Mouse (Mus musculus): ENCODE data around the gene Fcrl5. TPM values are rescaled to one million over a fixed set of nuclear protein-coding genes. Genes with fewer than 3 reads are reported as not detected.

Gene Fcrl5
- polyA plus RNA-seq (2014; fragmentation: Nextera tagmentation; extraction: Ambion mirVana): not detected in 2 replicates

DNA sequence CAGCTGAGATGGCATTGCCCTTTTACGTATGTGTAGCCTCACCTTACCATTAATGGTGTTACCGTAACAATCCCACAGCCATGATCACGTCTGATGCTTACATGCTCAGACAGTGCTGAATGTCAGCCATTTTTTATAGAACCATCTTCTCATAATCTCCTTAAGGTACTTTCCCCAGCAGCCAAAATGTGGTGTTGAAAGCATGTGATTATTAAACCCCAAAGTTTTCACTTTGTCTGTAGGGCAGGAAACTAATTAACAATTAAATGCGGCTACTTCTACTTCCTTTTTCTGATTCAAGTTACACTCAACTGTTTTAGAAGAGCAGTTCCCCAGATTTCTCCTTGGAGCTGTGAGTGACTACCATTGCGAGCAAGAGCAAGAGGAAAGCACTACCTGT, at the start of gene Fcrl5:
TSS of gene Fcrl5 (plus strand) at position 295 of the 400 bp plus-strand sequence.
- WGBS: 80% methylated on average over 5 of the region's 5 CpGs
- DNase-seq (ENCODE audit: low spot score): no peak
- Histone ChIP-seq H3K4me1 (replicated peaks; ENCODE audit: control insufficient read depth, insufficient read depth, low read length) (no peaks in the 10 kb centered on the region), H3K27ac (ENCODE audit: low read depth, low read length) (no peak within 1 kb of the TSS), H3K9ac (ENCODE audit: low read depth, low read length) (no peak within 1 kb of the TSS), H3K36me3 (ENCODE audit: control insufficient read depth, insufficient read depth, low read length) (no peaks in the 10 kb centered on the region), H3K4me3 (ENCODE audit: low read depth, low read length) (no peak within 1 kb of the TSS), H3K4me2 (no peak within 1 kb of the TSS), H3K9me3 (ENCODE audit: control insufficient read depth, low read length) (no peaks in the 10 kb centered on the region), H3K27me3 (replicated peaks; ENCODE audit: control insufficient read depth, insufficient read depth, low read length) (no peaks in the 10 kb centered on the region)
- ATAC-seq (replicated peaks; ENCODE audit: low FRiP score): no peak

DNA sequence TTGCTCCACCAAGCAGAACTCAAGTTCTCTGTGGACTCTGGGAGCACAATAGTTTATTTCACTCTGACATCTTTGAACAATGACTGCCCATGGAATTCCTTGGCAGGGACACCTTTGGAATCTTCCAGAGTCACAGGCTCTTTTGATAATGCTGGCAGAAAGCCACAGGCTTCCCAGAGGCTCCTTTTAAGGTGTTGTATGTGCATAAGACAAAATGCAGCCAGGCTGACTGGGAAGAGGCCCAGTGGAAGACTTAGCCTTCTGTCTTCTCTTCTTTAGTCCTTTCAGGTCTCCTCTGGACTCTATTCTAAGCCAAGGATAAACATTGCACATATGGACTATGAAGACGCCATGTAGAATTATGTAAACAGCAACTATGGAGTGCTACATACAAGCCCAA, 44.6 kb upstream of the Fcrl5 start:
- WGBS: 76% methylated on average over 1 of the region's 1 CpGs
- no peak for DNase-seq (ENCODE audit: low spot score)
- no peaks in the 10 kb centered on the region for H3K9me3 ChIP-seq (ENCODE audit: control insufficient read depth, low read length)
- H3K27me3 ChIP-seq (replicated peaks; ENCODE audit: control insufficient read depth, insufficient read depth, low read length): no peaks in the 10 kb centered on the region
- H3K36me3 ChIP-seq (ENCODE audit: control insufficient read depth, insufficient read depth, low read length): no peaks in the 10 kb centered on the region
- H3K27ac ChIP-seq (ENCODE audit: low read depth, low read length): no peak overlapping the region
- no peak for ATAC-seq (replicated peaks; ENCODE audit: low FRiP score)
- no peak overlapping the region for H3K4me2 ChIP-seq
- no peaks in the 10 kb centered on the region for H3K4me1 ChIP-seq (replicated peaks; ENCODE audit: control insufficient read depth, insufficient read depth, low read length)
- no peak overlapping the region for H3K9ac ChIP-seq (ENCODE audit: low read depth, low read length)
- no peak overlapping the region for H3K4me3 ChIP-seq (ENCODE audit: low read depth, low read length)

DNA sequence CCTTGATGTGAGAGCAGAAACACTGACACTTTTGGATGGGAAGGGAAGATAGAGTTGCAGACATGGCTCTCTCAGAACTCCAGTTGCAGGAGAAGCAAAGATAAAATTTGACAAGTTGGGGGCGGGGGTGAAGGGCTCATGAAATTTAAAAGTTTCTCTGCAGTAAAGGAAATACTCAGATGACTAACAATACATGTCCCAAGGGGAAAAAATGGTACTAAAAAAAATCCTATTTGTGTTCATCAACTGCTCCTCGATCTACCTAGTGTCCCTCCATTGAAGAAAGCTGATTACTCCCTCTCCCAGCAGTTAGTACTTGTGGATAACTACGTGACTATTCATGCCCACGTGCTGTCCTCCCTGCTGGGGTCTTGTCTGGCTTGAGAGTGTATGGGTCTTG, 36.8 kb upstream of the Fcrl5 start:
- Histone ChIP-seq H3K4me1 (replicated peaks; ENCODE audit: control insufficient read depth, insufficient read depth, low read length) (no peaks in the 10 kb centered on the region), H3K4me3 (ENCODE audit: low read depth, low read length) (no peak overlapping the region), H3K27ac (ENCODE audit: low read depth, low read length) (no peak overlapping the region), H3K4me2 (no peak overlapping the region), H3K9me3 (ENCODE audit: control insufficient read depth, low read length) (no peaks in the 10 kb centered on the region), H3K9ac (ENCODE audit: low read depth, low read length) (no peak overlapping the region), H3K36me3 (ENCODE audit: control insufficient read depth, insufficient read depth, low read length) (no peaks in the 10 kb centered on the region), H3K27me3 (replicated peaks; ENCODE audit: control insufficient read depth, insufficient read depth, low read length) (no peaks in the 10 kb centered on the region)
- WGBS: 58% methylated on average over 4 of the region's 4 CpGs
- DNase-seq (ENCODE audit: low spot score): no peak
- no peak for ATAC-seq (replicated peaks; ENCODE audit: low FRiP score)

DNA sequence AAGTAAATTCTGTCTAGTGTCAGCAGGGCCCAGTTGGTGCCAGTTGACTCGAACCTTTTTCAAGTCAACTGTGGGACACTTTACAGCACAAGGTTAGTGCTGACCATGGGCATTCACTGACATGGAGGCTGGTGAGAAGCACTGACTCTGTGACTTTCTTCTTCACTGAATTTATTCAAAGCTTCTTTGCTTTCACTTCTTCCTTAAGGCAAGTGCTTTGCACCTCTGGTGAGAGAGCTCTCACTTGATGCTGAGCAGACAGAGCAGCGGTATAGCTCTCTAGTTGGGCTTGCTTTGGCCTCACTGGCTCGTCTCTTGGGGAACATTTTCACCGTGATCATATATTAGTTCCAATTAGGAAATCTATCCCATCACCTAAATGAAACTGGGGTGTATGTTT, 35.7 kb upstream of the Fcrl5 start:
- ATAC-seq (replicated peaks; ENCODE audit: low FRiP score): no peak
- H3K27ac ChIP-seq (ENCODE audit: low read depth, low read length): no peak overlapping the region
- no peaks in the 10 kb centered on the region for H3K9me3 ChIP-seq (ENCODE audit: control insufficient read depth, low read length)
- H3K4me1 ChIP-seq (replicated peaks; ENCODE audit: control insufficient read depth, insufficient read depth, low read length): no peaks in the 10 kb centered on the region
- no peaks in the 10 kb centered on the region for H3K27me3 ChIP-seq (replicated peaks; ENCODE audit: control insufficient read depth, insufficient read depth, low read length)
- H3K9ac ChIP-seq (ENCODE audit: low read depth, low read length): no peak overlapping the region
- no peak for DNase-seq (ENCODE audit: low spot score)
- WGBS: 73% methylated on average over 4 of the region's 4 CpGs
- H3K36me3 ChIP-seq (ENCODE audit: control insufficient read depth, insufficient read depth, low read length): no peaks in the 10 kb centered on the region
- no peak overlapping the region for H3K4me3 ChIP-seq (ENCODE audit: low read depth, low read length)
- H3K4me2 ChIP-seq: no peak overlapping the region

DNA sequence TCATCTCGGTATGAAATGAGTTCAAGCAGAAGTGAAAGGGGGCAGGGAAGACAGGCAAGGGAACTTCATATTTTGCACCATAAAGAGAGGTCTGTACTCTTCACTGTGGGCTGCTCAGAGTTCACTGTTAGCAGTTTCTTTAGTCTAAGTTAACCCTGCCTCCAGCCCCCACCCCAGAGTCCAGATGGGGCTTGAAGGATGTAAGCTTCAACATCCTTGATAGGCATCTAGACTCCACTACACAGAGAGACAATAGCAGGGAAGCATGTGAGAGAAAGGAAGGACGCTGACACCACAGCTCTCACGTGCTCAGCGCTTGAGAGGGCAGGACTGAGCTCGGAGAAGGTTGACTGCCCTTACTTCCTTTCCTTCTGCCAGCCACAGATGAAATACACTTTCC, 34.3 kb upstream of the Fcrl5 start:
- Histone ChIP-seq H3K27me3 (replicated peaks; ENCODE audit: control insufficient read depth, insufficient read depth, low read length) (no peaks in the 10 kb centered on the region), H3K4me3 (ENCODE audit: low read depth, low read length) (no peak overlapping the region), H3K9me3 (ENCODE audit: control insufficient read depth, low read length) (no peaks in the 10 kb centered on the region), H3K36me3 (ENCODE audit: control insufficient read depth, insufficient read depth, low read length) (no peaks in the 10 kb centered on the region), H3K4me2 (no peak overlapping the region), H3K9ac (ENCODE audit: low read depth, low read length) (no peak overlapping the region), H3K4me1 (replicated peaks; ENCODE audit: control insufficient read depth, insufficient read depth, low read length) (no peaks in the 10 kb centered on the region), H3K27ac (ENCODE audit: low read depth, low read length) (no peak overlapping the region)
- DNase-seq (ENCODE audit: low spot score) (no peak), ATAC-seq (replicated peaks; ENCODE audit: low FRiP score) (no peak)
- 49% methylated on average over 5 of the region's 5 CpGs for WGBS

DNA sequence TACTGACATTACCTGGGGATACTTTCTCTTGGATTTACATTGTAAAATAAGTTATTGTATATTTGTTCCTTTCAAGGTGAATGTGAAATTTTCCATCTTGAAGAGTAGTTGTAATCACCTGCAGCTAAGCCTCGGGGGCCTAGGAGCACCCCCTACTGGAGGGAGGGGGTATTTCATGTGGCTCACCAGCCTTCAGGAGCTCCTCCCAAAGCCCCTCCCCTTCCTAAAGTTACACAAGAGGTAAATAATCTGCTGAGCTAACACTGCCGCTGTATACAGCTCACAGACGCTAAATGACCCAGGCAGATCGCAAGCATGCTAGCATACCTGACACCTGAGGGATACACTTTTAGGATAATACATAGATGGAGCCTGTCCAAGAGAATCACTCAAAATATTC, 27.4 kb upstream of the Fcrl5 start:
- Histone ChIP-seq H3K4me3 (ENCODE audit: low read depth, low read length) (no peak overlapping the region), H3K4me1 (replicated peaks; ENCODE audit: control insufficient read depth, insufficient read depth, low read length) (no peaks in the 10 kb centered on the region), H3K9ac (ENCODE audit: low read depth, low read length) (no peak overlapping the region), H3K27me3 (replicated peaks; ENCODE audit: control insufficient read depth, insufficient read depth, low read length) (no peaks in the 10 kb centered on the region), H3K27ac (ENCODE audit: low read depth, low read length) (no peak overlapping the region), H3K36me3 (ENCODE audit: control insufficient read depth, insufficient read depth, low read length) (no peaks in the 10 kb centered on the region), H3K9me3 (ENCODE audit: control insufficient read depth, low read length) (no peaks in the 10 kb centered on the region), H3K4me2 (no peak overlapping the region)
- ATAC-seq (replicated peaks; ENCODE audit: low FRiP score) (0 out of 2 replicates have a peak, but pooled peaks have one; percentile 29), DNase-seq (ENCODE audit: low spot score) (peak; percentile 33)
- WGBS: 18% methylated on average over 4 of the region's 4 CpGs

DNA sequence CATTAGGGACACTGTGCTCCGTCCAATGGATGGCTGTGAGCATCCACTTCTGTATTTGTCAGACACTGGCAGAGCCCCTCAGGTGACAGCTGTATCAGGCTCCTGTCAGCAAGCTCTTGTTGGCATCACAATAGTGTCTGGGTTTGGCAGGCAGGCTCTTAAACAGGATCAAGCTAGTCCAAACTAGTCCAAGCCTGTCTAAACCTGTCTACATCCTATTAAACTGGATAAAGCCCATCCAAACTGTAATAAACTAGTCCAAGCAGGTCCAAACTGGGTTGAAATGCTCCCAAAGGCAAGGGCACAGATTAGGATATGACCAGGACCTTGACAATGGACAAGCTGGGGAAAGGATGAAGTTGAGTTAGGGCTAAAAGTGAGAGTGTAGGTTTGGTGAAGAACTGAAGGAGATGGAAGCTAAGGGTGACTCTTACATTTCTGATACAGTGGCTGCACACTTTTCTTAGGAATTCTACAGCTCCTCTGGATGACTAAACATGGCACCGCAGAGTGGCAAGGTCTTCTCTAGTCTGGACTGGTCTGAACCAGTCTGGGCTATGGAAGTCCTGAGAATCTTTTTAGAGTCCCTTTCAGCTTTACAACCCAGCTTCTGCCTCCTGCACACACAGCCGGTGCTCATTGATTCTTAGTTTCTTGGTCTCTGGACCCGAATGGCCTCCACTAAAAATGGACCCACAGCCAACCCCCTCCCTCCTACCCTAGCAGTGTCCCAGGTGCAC, 26.2 kb upstream of the Fcrl5 start:
- 84% methylated on average over 4 of the region's 4 CpGs for WGBS
- no peak for ATAC-seq (replicated peaks; ENCODE audit: low FRiP score)
- H3K36me3 ChIP-seq (ENCODE audit: control insufficient read depth, insufficient read depth, low read length): no peaks in the 10 kb centered on the region

DNA sequence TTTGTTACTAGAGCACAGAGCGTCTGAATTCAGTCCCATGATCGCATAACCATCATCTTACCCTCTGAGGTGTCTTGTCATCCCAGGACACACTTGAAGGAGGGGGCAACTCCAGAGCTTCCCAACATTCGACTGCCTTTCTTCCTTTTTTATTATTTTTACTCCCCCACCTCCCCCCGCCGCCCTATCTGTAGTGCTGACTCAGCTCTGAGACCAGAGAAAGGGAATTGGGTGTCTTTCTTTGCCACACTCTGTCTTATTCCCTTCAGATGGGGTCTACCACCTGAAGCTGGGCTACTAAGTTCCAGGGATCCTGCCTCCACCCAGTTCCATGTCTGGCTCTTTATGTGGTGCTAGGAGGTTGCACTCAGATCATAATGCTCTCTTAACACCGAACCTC, 25.0 kb upstream of the Fcrl5 start:
- no peak; the same call in 1 of the 2 replicates for ATAC-seq (replicated peaks; ENCODE audit: low FRiP score)
- WGBS: 69% methylated on average over 6 of the region's 6 CpGs
- H3K36me3 ChIP-seq (ENCODE audit: control insufficient read depth, insufficient read depth, low read length): no peaks in the 10 kb centered on the region
- H3K9ac ChIP-seq (ENCODE audit: low read depth, low read length): no peak overlapping the region
- no peaks in the 10 kb centered on the region for H3K4me1 ChIP-seq (replicated peaks; ENCODE audit: control insufficient read depth, insufficient read depth, low read length)
- H3K4me2 ChIP-seq: no peak overlapping the region
- no peak overlapping the region for H3K4me3 ChIP-seq (ENCODE audit: low read depth, low read length)
- no peak overlapping the region for H3K27ac ChIP-seq (ENCODE audit: low read depth, low read length)
- no peak for DNase-seq (ENCODE audit: low spot score)
- no peaks in the 10 kb centered on the region for H3K27me3 ChIP-seq (replicated peaks; ENCODE audit: control insufficient read depth, insufficient read depth, low read length)
- H3K9me3 ChIP-seq (ENCODE audit: control insufficient read depth, low read length): no peaks in the 10 kb centered on the region

More for the DNA sequence above, 26.2 kb upstream of the Fcrl5 start:
- H3K27me3 ChIP-seq (replicated peaks; ENCODE audit: control insufficient read depth, insufficient read depth, low read length): no peaks in the 10 kb centered on the region
- H3K9me3 ChIP-seq (ENCODE audit: control insufficient read depth, low read length): no peaks in the 10 kb centered on the region
- no peak overlapping the region for H3K9ac ChIP-seq (ENCODE audit: low read depth, low read length)
- DNase-seq (ENCODE audit: low spot score): no peak
- no peak overlapping the region for H3K4me2 ChIP-seq
- no peak overlapping the region for H3K27ac ChIP-seq (ENCODE audit: low read depth, low read length)
- H3K4me3 ChIP-seq (ENCODE audit: low read depth, low read length): no peak overlapping the region
- no peaks in the 10 kb centered on the region for H3K4me1 ChIP-seq (replicated peaks; ENCODE audit: control insufficient read depth, insufficient read depth, low read length)

DNA sequence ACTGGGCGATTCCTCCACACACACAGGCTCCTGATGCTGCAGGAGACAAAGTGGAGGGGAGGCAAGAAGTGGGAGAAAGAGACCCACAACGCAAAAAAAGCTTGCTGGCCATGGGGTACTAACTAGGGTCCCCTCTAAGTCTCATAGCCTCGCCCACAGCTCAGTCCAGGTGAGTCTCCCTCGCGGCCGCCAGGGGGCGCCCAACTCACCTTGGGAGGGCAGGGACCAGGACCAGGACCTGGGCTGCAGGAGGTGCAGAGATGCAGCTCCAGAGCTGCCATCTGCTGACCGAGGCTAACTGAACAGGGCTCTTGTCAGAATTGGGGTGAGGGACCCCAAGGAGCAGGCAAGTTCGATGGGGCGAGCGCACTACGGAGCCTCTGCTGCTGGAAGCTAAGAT, 24.4 kb upstream of the Fcrl5 start:
- Histone ChIP-seq H3K4me1 (replicated peaks; ENCODE audit: control insufficient read depth, insufficient read depth, low read length) (no peaks in the 10 kb centered on the region), H3K4me3 (ENCODE audit: low read depth, low read length) (no peak overlapping the region), H3K27ac (ENCODE audit: low read depth, low read length) (no peak overlapping the region), H3K36me3 (ENCODE audit: control insufficient read depth, insufficient read depth, low read length) (no peaks in the 10 kb centered on the region), H3K27me3 (replicated peaks; ENCODE audit: control insufficient read depth, insufficient read depth, low read length) (no peaks in the 10 kb centered on the region), H3K4me2 (no peak overlapping the region), H3K9me3 (ENCODE audit: control insufficient read depth, low read length) (no peaks in the 10 kb centered on the region), H3K9ac (ENCODE audit: low read depth, low read length) (no peak overlapping the region)
- ATAC-seq (replicated peaks; ENCODE audit: low FRiP score): peak; percentile 54; the same call in 1 of the 2 replicates
- peak; percentile 54 for DNase-seq (ENCODE audit: low spot score)
- 14% methylated on average over 12 of the region's 12 CpGs for WGBS

Measured in liver, embryonic 11.5 days (tissue).